Mouse (Mus musculus) mammary gland, adult 2 months (tissue): ENCODE results near the gene Esp36. TPM values are rescaled to one million over a fixed set of nuclear protein-coding genes. Genes with fewer than 3 reads are reported as not detected.

ENCODE experiments used
- polyA plus RNA-seq: library from polyadenylated mRNA; depleted of rRNA; stranded (reverse); fragments of >200 nt; gene quantifications from 2 replicates; pipeline ENCODE4 v1.2.3, GENCODE M21; 2012; ENCODE audit warnings: low replicate concordance; rRNA removed

Esp36 gene
- not detected in 2 replicates for polyA plus RNA-seq

DNA sequence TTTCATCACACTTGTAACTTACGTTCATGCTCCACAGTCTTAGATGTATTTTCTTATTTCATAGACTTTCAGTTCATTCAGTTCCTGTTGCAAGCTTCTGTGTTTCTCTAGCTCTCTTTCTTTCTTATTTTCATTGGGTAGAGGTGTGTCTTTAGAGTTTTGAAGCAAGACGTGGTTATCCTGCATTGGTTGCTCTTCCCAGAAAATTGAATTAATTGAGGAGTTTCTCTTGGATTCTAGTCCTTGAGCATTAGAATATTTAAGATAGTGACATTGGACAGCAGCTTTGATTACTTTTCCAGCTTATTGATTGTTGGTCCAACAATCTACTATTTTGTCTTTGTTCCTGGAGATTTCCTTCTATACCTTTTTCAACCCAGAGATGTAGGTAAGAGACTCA, at the start of gene Esp36:
TSS of gene Esp36 (minus strand) at position 101 of the 400 bp plus-strand sequence.

Other genes starting within 250 kb of the Esp36 start
- gene Olfr134, start 248.8 kb downstream of the Esp36 start, polyA plus RNA-seq: not detected in 2 replicates
- not detected in 2 replicates for gene Olfr135, start 215.8 kb downstream of the Esp36 start, polyA plus RNA-seq
- not detected in 2 replicates for gene Olfr138, start 159.2 kb downstream of the Esp36 start, polyA plus RNA-seq
- gene Olfr137, start 112.6 kb downstream of the Esp36 start, polyA plus RNA-seq: not detected in 2 replicates
- gene Olfr136, start 90.4 kb downstream of the Esp36 start, polyA plus RNA-seq: not detected in 2 replicates
- gene Esp34, start 134.0 kb upstream of the Esp36 start, polyA plus RNA-seq: not detected in 2 replicates
- gene Esp31, start 219.3 kb upstream of the Esp36 start, polyA plus RNA-seq: not detected in 2 replicates